Mouse (Mus musculus) liver, adult 2 months (tissue): ENCODE measurements around the gene Zdhhc16.
A peak's percentile ranks its signal among the peaks of the same experiment; 100 is the strongest.

Experiments used
- CTCF ChIP-seq: fragments of 200-500 bp; IDR thresholded peaks from 2 replicates; pipeline ENCODE4 v1.5.1; 2011; ENCODE audit warnings: low read depth, low read length, control low read depth
- POLR2A ChIP-seq: fragments of 200-500 bp; IDR thresholded peaks from 2 replicates; pipeline ENCODE4 v1.6.1; 2011; ENCODE audit warnings: low read length, control low read depth; ENCODE audit not compliant: insufficient read depth; ENCODE audit errors: extremely low read depth

DNA sequence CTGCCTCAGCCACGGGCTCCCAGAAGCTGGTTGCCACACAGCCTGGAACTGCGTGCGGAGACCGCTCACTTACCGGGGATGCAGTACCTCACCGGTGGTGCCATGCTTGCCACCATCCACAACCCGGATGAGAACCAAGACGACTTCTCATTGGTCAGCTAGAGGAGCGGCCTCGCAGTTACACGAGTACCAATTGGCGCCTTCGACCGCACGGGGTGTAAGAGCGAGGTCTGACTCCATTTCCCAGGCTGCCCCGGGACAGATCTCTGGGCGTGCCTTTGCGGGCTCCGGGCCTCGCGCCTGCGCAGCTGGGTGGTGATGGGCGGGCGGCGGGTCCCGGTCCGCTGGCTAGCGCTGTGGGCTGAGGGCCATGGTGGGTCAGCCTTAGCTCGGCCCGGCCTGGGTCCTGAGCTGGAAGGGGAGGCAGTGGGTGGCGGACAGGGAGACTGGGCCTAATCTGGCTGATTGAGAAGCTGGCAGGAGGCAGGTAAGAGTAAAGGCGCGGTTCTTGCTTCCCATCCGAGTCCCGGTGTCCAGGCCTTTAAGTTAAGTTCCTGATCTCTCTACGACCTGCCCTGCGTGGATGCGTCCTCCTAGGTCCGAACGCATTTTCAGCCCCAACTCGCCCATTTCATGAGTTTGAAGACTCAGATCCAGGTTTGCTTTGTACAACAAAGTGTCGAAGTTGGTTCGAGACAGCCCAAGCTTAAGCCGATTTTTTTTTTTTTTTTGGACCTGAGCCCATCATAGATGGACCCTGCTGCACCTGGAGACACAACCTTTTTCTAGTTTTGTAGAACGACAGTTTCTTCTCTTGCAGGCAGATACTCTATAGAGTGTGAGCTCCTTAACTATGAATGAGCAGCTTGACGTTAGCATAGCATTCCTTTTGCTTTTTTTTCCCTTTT, at the start of gene Zdhhc16, which contains the start of gene Exosc1:
- no peak for TF ChIP-seq CTCF
- TF ChIP-seq POLR2A, result peak; percentile 50
